Mouse (Mus musculus): Measurements from ENCODE around the gene Ssbp1.

Ssbp1 gene

GRCm38 (mm10) chr6:40465710-40466109 lies 5.4 kb upstream of the Ssbp1 start:
- DNase-seq (ENCODE audit: low read depth), result peak; percentile 28

GRCm38 (mm10) chr6:40471720-40472010 lies 513 bp downstream of the Ssbp1 start:
- no peak for DNase-seq (ENCODE audit: low read depth)

- DNase-seq (ENCODE audit: low read depth), result no peak
These were observed 5.0 kb downstream of the Ssbp1 start for GRCm38 (mm10) chr6:40476132-40476531.

- DNase-seq (ENCODE audit: low read depth), result peak; percentile 62
These were observed 8.6 kb downstream of the Ssbp1 start for GRCm38 (mm10) chr6:40479705-40480104.

GRCm38 (mm10) chr6:40482318-40482717 lies 11.2 kb downstream of the Ssbp1 start:
- DNase-seq (ENCODE audit: low read depth), result no peak

- DNase-seq (ENCODE audit: low read depth), result no peak
These were observed 19.8 kb downstream of the Ssbp1 start, which contains the start of gene Tas2r137 for GRCm38 (mm10) chr6:40490933-40491332. TSS of gene Tas2r137 (plus strand) at chr6:40491233.

GRCm38 (mm10) chr6:40493229-40493628 lies 22.1 kb downstream of the Ssbp1 start, which contains the start of gene Tas2r108:
TSS of gene Tas2r108 (plus strand) at chr6:40493529.
- DNase-seq (ENCODE audit: low read depth), result no peak

- no peak for DNase-seq (ENCODE audit: low read depth)
These were observed 48.3 kb downstream of the Ssbp1 start, which contains the start of gene Prss37 for GRCm38 (mm10) chr6:40519408-40519807. TSS of gene Prss37 (minus strand) at chr6:40519508.
